Mouse (Mus musculus): ENCODE data around the gene Kirrel3. TPM values are rescaled to one million over a fixed set of nuclear protein-coding genes. Genes with fewer than 3 reads are reported as not detected.

Kirrel3 gene
- polyA plus RNA-seq, 1 experiment from 2014 or later = 54.0 TPM

DNA sequence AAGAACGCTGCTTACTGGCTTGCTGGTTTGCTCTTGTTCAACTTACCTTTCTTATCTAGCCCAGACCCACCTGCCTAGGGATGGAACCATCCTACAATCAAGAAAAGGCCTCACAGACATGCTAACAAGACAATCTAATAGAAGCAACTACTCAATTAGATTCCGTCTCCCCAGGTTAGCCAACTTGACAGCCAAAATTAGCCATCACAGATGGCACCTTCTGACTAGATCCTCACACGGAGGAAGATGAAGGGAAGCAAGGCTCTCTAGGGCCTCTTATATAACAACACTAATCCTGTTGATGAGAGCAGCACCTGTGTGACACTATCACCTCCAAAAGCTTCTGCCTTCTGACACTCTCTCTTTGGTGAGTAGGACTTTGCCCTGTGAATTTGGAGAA is 321.2 kb downstream of the Kirrel3 start:
- H3K27ac ChIP-seq (ENCODE audit: low read length) = no peak overlapping the region
- no peak overlapping the region for H3K4me3 ChIP-seq (ENCODE audit: low read depth, low read length)
- WGBS = 94% methylated on average over 3 of the region's 3 CpGs
- H3K9me3 ChIP-seq (replicated peaks; ENCODE audit: control insufficient read depth, low read length, poor library complexity, severe bottlenecking) = no peaks in the 10 kb centered on the region
- no peak for ATAC-seq
- H3K4me2 ChIP-seq (ENCODE audit: low read length) = no peak overlapping the region
- H3K4me1 ChIP-seq (ENCODE audit: control insufficient read depth, insufficient read depth, low read length) = peaks cover 3% of the 10 kb centered on the region; the same call in 1 of the 2 replicates
- no peak overlapping the region for H3K9ac ChIP-seq (ENCODE audit: low read depth, low read length)
- no peaks in the 10 kb centered on the region for H3K27me3 ChIP-seq (ENCODE audit: control insufficient read depth, insufficient read depth, low read depth, low read length)
- H3K36me3 ChIP-seq (ENCODE audit: control insufficient read depth, insufficient read depth, low read length) = no peaks in the 10 kb centered on the region

DNA sequence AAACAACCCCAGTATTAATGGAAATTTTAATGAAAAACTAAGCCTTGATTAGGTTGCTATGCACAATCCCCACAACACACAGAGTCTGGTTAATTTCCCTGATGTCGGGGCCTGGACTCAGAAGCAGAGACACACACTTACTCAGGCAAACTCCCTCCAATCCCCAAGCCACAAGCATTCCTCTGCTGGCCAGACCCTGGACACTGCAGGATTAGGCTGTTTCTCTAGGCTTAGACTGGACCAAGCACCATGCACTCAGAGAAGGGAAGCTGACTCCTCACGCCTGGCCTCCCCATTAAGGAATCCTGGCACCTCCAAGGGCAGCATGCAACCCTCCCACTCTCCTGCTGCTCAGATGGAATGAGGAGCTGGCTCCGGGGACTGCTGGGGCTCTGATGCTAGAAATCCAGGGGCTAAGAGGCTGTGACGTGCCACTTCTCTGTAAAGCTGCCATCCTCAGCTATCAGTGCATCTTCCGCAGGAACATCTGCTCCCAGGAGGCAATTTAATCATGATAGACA is 324.4 kb downstream of the Kirrel3 start:
- Histone ChIP-seq H3K9ac (ENCODE audit: low read depth, low read length) (no peak overlapping the region), H3K4me3 (ENCODE audit: low read depth, low read length) (no peak overlapping the region), H3K9me3 (replicated peaks; ENCODE audit: control insufficient read depth, low read length, poor library complexity, severe bottlenecking) (no peaks in the 10 kb centered on the region), H3K27me3 (ENCODE audit: control insufficient read depth, insufficient read depth, low read depth, low read length) (no peaks in the 10 kb centered on the region), H3K4me2 (ENCODE audit: low read length) (no peak overlapping the region), H3K27ac (ENCODE audit: low read length) (no peak overlapping the region), H3K36me3 (ENCODE audit: control insufficient read depth, insufficient read depth, low read length) (no peaks in the 10 kb centered on the region), H3K4me1 (ENCODE audit: control insufficient read depth, insufficient read depth, low read length) (peaks cover 3% of the 10 kb centered on the region; the same call in 1 of the 2 replicates)
- WGBS = 58% methylated on average over 5 of the region's 5 CpGs
- ATAC-seq = 0 out of 2 replicates have a peak, but pooled peaks have one; percentile 21

DNA sequence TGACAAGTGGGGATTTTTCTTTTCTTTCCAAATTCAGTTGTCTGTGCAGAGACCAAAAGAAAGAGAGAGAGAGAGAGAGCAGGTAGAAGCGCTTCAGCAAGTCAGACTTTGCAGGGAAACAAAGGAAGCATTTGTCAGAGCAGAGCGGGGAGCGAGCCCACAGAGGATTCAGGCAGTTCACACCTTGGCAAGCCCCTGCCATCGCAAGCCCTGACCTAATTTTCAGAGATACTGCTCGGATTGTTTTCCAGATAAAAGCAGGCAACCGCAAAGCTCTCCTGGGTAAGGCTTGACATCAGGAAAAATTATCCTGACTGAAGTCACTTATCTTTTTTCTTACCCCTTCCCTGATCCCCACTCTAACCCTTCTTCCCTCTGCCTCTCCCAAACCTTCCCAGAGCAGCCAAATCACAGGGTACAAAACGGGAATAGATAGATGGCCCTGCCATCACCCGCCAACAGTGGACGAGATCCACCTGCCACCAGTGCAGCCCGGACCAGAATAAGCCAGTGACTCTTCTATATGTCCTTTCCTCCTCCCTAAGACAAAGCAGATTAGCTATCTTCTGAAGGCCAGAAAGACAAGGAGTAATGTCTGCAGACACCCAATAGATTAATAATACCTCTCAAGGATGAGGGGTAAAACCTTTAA is 332.8 kb downstream of the Kirrel3 start:
- H3K27ac ChIP-seq (ENCODE audit: low read length) = peak overlapping the region; percentile 59
- H3K9me3 ChIP-seq (replicated peaks; ENCODE audit: control insufficient read depth, low read length, poor library complexity, severe bottlenecking) = no peaks in the 10 kb centered on the region
- no peak for ATAC-seq
- 35% methylated on average over 10 of the region's 10 CpGs for WGBS
- no peak overlapping the region for H3K9ac ChIP-seq (ENCODE audit: low read depth, low read length)
- H3K4me3 ChIP-seq (ENCODE audit: low read depth, low read length) = no peak overlapping the region
- no peak overlapping the region for H3K4me2 ChIP-seq (ENCODE audit: low read length)
- H3K4me1 ChIP-seq (ENCODE audit: control insufficient read depth, insufficient read depth, low read length) = peaks cover 9% of the 10 kb centered on the region
- H3K27me3 ChIP-seq (ENCODE audit: control insufficient read depth, insufficient read depth, low read depth, low read length) = no peaks in the 10 kb centered on the region
- H3K36me3 ChIP-seq (ENCODE audit: control insufficient read depth, insufficient read depth, low read length) = no peaks in the 10 kb centered on the region

DNA sequence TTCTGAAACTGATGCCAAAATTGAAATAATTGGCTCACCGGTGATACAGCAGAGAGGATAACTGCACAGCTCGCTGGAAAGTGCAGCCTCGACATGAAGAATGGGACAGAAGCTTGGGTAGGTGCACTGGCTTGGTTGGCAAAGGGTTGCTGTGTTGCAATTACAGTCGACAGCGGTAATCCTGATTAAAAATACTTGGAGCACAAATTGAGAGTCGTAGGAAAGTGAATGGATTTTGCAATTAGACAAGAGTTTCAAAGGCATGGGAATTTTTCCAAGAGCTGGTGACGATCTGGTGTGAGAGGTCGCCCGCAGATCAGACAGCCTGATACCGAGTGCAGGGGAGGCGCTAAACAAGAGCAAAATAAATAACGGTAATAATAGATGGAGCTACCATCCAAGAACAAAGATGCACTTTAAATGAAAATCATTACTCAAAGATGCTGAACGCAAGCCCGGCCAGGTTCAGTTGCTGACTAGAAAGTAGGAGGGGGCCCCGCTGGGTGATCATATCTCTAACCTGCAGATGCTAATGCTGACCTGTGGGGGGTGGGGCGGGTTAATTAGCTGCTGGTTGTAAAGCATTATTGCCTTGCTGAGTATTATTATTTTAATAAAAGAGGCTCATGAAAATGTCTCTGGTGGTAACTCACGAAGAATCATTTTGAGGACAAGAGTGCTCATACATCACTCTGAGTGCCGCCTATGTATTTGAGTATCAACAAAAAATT is 338.8 kb downstream of the Kirrel3 start:
- no peaks in the 10 kb centered on the region for H3K9me3 ChIP-seq (replicated peaks; ENCODE audit: control insufficient read depth, low read length, poor library complexity, severe bottlenecking)
- H3K4me1 ChIP-seq (ENCODE audit: control insufficient read depth, insufficient read depth, low read length) = peaks cover 12% of the 10 kb centered on the region
- H3K4me2 ChIP-seq (ENCODE audit: low read length) = no peak overlapping the region
- H3K4me3 ChIP-seq (ENCODE audit: low read depth, low read length) = no peak overlapping the region
- H3K9ac ChIP-seq (ENCODE audit: low read depth, low read length) = no peak overlapping the region
- ATAC-seq = no peak
- no peaks in the 10 kb centered on the region for H3K36me3 ChIP-seq (ENCODE audit: control insufficient read depth, insufficient read depth, low read length)
- H3K27ac ChIP-seq (ENCODE audit: low read length) = no peak overlapping the region
- 65% methylated on average over 18 of the region's 18 CpGs for WGBS
- H3K27me3 ChIP-seq (ENCODE audit: control insufficient read depth, insufficient read depth, low read depth, low read length) = no peaks in the 10 kb centered on the region

DNA sequence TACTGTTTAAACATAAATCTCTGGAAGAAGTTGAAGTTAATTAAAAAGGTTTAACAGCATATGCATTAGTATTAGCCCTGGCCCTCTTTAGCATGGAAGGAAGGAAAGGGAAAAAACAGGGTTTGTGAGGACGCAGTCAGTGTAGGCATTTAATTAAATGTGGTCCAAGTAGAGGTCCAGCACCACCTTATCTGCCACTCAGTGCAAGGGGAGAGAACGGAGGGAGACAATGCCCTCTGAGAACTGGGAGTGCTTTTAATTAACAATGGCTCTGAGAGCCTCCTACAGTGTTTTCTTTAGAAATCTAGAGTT is 339.4 kb downstream of the Kirrel3 start:
- H3K4me1 ChIP-seq (ENCODE audit: control insufficient read depth, insufficient read depth, low read length) = peaks cover 12% of the 10 kb centered on the region
- no peaks in the 10 kb centered on the region for H3K36me3 ChIP-seq (ENCODE audit: control insufficient read depth, insufficient read depth, low read length)
- no peaks in the 10 kb centered on the region for H3K27me3 ChIP-seq (ENCODE audit: control insufficient read depth, insufficient read depth, low read depth, low read length)
- 0 out of 2 replicates have a peak overlapping the region, but pooled peaks have one; percentile 7 for H3K27ac ChIP-seq (ENCODE audit: low read length)
- H3K4me2 ChIP-seq (ENCODE audit: low read length) = no peak overlapping the region
- 23% methylated on average over 2 of the region's 2 CpGs for WGBS
- H3K9ac ChIP-seq (ENCODE audit: low read depth, low read length) = no peak overlapping the region
- no peak for ATAC-seq
- H3K9me3 ChIP-seq (replicated peaks; ENCODE audit: control insufficient read depth, low read length, poor library complexity, severe bottlenecking) = no peaks in the 10 kb centered on the region
- H3K4me3 ChIP-seq (ENCODE audit: low read depth, low read length) = no peak overlapping the region

DNA sequence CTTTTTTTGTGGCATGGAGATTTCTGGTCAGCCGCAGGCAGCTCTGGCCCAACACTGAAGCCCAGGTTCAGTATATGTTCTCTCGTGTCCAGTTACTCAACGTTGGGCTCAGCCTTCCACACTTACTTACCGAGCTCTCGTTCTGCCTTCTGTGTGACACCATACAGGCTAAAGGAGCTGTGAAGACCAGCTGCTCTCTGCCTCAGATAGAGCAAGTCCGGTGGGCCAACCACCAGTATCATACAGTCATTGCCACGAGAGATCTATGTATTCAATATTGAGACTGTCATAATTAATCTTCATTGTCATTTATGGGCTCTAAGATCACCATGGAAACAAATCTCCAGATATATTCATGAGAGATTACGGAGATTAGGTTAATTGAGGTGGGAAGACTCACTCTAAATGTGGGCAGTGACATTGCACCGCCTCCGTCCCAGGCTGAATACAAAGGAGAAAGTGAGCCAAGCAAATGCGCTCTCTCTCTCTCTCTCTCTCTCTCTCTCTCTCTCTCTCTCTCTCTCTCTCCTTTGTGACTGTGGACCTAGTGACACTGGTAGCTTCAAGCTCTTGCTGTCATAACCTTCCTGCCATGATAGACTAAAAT is 339.8 kb downstream of the Kirrel3 start:
- no peaks in the 10 kb centered on the region for H3K9me3 ChIP-seq (replicated peaks; ENCODE audit: control insufficient read depth, low read length, poor library complexity, severe bottlenecking)
- no peaks in the 10 kb centered on the region for H3K36me3 ChIP-seq (ENCODE audit: control insufficient read depth, insufficient read depth, low read length)
- peak; percentile 56; the same call in 1 of the 2 replicates for ATAC-seq
- H3K4me3 ChIP-seq (ENCODE audit: low read depth, low read length) = no peak overlapping the region
- peaks cover 12% of the 10 kb centered on the region for H3K4me1 ChIP-seq (ENCODE audit: control insufficient read depth, insufficient read depth, low read length)
- H3K27ac ChIP-seq (ENCODE audit: low read length) = 0 out of 2 replicates have a peak overlapping the region, but pooled peaks have one; percentile 7
- H3K4me2 ChIP-seq (ENCODE audit: low read length) = no peak overlapping the region
- no peaks in the 10 kb centered on the region for H3K27me3 ChIP-seq (ENCODE audit: control insufficient read depth, insufficient read depth, low read depth, low read length)
- 24% methylated on average over 11 of the region's 11 CpGs for WGBS
- H3K9ac ChIP-seq (ENCODE audit: low read depth, low read length) = no peak overlapping the region

DNA sequence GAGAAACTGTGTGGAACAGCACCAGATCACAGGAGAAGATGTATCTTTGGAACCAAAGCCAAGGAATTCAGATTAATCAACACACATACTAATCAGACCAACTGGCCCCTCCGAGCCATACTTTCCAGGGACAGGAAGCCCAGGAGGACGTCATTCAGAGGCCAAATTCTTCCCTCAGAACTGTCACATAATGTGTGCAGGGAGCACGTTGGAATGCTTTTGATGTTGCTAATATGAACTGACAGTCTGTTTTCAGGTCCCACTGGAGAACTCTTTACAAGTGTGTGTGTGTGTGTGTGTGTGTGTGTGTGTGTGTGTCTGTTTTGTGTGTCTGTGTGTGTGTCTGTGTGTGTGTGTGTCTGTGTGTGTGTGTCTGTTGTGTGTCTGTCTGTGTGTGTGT is 345.0 kb downstream of the Kirrel3 start:
- no peak overlapping the region for H3K4me2 ChIP-seq (ENCODE audit: low read length)
- no peaks in the 10 kb centered on the region for H3K9me3 ChIP-seq (replicated peaks; ENCODE audit: control insufficient read depth, low read length, poor library complexity, severe bottlenecking)
- no peaks in the 10 kb centered on the region for H3K27me3 ChIP-seq (ENCODE audit: control insufficient read depth, insufficient read depth, low read depth, low read length)
- 33% methylated on average over 3 of the region's 3 CpGs for WGBS
- H3K36me3 ChIP-seq (ENCODE audit: control insufficient read depth, insufficient read depth, low read length) = no peaks in the 10 kb centered on the region
- H3K9ac ChIP-seq (ENCODE audit: low read depth, low read length) = no peak overlapping the region
- peaks cover 5% of the 10 kb centered on the region for H3K4me1 ChIP-seq (ENCODE audit: control insufficient read depth, insufficient read depth, low read length)
- ATAC-seq = no peak
- H3K4me3 ChIP-seq (ENCODE audit: low read depth, low read length) = no peak overlapping the region
- H3K27ac ChIP-seq (ENCODE audit: low read length) = no peak overlapping the region

DNA sequence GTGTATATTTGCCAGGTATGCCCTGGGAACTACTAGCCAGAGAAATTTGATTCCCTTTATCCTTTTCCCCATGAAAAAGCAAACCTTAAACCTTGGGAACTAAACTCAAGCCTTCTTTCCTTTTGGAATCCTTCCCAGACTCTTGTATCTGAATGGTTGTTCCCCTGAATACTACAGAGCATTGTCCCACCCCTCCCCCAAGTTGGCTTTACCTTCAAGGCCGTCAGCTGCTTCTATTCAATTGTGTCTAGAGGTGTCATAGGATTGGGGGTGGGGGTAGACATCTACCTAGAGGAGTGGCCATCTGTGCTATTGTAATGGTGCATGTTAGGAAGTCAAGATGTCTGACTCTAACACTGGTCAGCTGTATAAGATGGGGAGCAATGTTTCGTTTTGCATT is 351.1 kb downstream of the Kirrel3 start:
- H3K9me3 ChIP-seq (replicated peaks; ENCODE audit: control insufficient read depth, low read length, poor library complexity, severe bottlenecking) = no peaks in the 10 kb centered on the region
- no peak overlapping the region for H3K9ac ChIP-seq (ENCODE audit: low read depth, low read length)
- no peak overlapping the region for H3K27ac ChIP-seq (ENCODE audit: low read length)
- 67% methylated on average over 2 of the region's 2 CpGs for WGBS
- H3K4me3 ChIP-seq (ENCODE audit: low read depth, low read length) = no peak overlapping the region
- no peak overlapping the region for H3K4me2 ChIP-seq (ENCODE audit: low read length)
- peaks cover 7% of the 10 kb centered on the region; the same call in 1 of the 2 replicates for H3K4me1 ChIP-seq (ENCODE audit: control insufficient read depth, insufficient read depth, low read length)
- H3K36me3 ChIP-seq (ENCODE audit: control insufficient read depth, insufficient read depth, low read length) = no peaks in the 10 kb centered on the region
- ATAC-seq = no peak
- no peaks in the 10 kb centered on the region for H3K27me3 ChIP-seq (ENCODE audit: control insufficient read depth, insufficient read depth, low read depth, low read length)

Data from midbrain, embryonic 16.5 days (tissue).